Mouse (Mus musculus) E14TG2a.4 (cell line): ENCODE data around the gene Vps13c.

Experiments
- CTCF ChIP-seq: conservative IDR thresholded peaks from 2 replicates; pipeline ENCODE4 v1.5.1; 2014; ENCODE audit warnings: low read length
- NANOG ChIP-seq: IDR thresholded peaks from 2 replicates; pipeline ENCODE4 v1.6.1; 2014; ENCODE audit warnings: borderline replicate concordance, low read length, mixed read lengths
- POU5F1 ChIP-seq: IDR thresholded peaks from 2 replicates; pipeline ENCODE4 v1.6.1; 2014; ENCODE audit warnings: low read length, borderline replicate concordance

- TF ChIP-seq CTCF (no peak), NANOG (no peak), POU5F1 (no peak)
Observed at GRCm38 (mm10) chr9:67904355-67904754, 64.2 kb downstream of the Vps13c start.
